Mouse (Mus musculus) c-Kit-negative CD71-positive TER-119-positive erythroid progenitor cells, embryonic 14.5 days (primary cell): ENCODE measurements around the gene Dtx4.
A peak's percentile ranks its signal among the peaks of the same experiment; 100 is the strongest.
"Not testable (repeated sequence)": the region's sequence is repeated elsewhere in the genome, so short reads cannot be mapped to it uniquely, and the experiment has no call there.

ENCODE experiments used
- DNase-seq: peaks from one replicate; pipeline ENCODE4 v3.0.0-alpha.2; 2013; ENCODE audit warnings: low read depth, low spot score

Dtx4 gene

DNA sequence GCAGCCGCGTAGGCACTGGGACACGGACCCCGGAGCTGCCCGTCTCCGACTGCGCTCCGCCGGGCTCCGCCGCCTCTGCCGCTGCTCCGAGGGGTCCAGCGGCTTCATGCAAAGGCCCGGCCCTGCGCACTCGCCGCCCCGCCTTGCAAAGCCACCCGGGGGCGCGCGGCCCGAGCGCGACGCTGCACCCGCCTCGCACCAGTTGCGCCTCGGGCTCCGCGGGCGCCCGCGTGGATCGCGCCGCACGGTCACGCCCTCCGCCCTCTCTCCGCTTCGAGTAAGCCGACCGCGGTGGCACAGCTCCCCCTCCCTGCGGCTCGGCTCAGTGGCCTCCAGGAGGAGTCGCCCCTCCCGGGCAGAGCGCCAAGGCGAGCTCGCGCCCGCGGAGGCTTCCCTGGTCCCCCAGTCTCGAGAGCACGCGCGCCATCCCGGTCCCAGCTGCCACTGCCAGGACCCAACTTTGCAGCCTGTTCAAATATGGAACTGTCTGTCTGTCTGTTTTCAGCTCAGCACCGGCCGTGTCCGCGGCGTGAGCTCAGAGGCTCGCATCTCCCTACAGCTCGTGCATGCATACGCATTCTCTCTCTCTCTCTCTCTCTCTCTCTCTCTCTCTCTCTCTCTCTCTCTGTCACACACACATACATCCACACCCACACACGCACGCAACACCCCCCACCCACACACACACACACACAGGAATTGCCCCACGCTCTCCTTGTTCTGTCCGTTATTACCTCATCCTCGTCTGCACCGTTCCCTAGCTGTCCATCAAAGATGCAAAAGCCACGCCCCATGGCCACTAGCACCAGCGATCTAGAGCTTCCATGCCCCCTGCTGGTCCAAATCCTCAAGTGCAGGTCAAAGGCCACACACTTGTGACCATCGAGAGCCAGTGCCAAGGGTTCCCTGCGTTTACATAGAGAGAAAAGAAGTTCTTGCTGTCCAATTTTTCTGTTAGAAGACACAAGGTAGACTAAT lies at the start of gene Dtx4:
TSS of gene Dtx4 (minus strand) at position 85 of the 978 bp plus-strand sequence.
- DNase-seq = peak; percentile 12

DNA sequence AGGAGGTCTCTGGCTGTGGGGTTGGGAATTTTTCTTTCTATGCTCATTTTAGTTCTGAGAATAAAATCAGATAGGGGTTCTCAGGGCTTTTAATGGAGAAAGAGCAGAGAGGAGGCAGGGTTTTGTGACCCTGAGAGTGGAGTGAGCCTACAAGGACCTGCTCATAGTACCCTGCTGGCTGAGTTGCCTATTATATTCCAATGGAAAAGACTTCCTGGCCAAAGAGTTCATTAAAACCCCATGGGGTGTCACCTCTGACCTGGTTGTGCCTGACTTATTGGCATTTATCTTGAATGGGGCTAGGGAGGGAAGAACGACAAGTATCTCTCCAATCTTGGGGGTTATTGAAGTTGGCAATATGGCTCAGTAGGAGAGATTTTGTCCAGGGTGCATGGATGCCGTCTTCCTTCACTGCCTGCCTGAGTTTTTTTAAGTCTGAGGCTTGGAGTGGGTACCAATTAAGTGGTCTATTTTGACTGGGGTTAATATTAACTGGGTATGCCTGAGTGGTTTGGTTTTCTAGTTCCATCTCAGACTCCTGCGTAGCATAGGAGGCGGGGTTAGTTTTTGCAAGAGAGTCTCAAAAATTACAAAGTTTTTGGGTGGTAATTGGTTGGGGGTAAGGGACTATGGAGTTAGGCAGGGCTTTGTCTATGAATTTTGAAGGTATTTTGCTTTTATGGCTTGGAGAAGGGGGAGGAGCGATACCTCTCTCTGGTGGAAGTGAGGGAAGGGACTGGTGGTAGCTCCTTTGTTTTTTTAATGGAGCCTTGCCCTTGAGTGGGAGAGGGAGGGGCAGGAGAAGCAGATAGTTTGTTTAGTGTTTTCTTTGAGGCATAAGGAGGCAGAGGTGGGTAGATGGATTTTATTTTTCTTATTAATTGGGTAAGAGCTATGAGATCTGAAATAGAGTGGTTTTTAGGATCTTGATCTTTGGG lies 49.0 kb upstream of the Dtx4 start:
- no peak for DNase-seq

DNA sequence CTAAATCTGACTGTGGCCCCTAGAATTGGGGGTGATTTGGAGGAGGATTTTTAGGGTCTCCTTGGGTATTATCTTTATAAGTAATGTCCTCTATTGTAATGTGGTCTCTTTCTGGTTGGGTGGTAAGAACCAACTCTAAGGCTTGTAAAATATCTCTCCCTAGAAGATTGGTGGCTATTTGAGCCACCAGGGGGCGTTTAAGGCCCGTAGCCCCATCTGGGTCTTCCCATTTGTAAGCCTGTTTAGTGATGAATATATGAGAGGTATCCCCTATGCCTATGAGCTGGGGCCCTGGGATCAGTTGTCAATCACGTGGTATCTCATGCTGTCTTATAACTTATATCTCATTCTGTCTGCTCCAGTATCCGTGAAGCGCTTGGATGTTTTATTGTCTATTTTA lies 47.9 kb upstream of the Dtx4 start:
- no peak for DNase-seq

DNA sequence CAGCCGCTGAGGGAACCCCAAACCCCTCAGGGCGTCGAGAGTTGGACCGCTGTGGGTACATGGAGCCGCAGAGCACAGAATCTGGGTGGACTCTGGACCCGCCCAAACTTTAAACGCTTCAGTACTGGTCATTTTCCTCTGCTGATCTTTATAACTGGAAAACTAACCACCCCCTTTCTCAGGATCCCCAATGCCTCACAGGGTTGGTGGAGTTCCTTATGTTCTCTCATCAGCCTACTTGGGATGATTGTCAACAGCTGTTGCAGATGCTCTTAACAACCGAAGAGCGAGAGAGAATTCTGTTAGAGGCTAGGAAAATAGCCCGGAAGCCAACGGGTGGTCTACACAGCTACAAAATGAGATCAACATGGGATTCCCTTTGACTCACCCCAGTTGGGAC lies 44.2 kb upstream of the Dtx4 start, which contains the start of gene Fam111a:
TSS of gene Fam111a (plus strand) at position 301 of the 400 bp plus-strand sequence.
- DNase-seq = not testable (repeated sequence)

DNA sequence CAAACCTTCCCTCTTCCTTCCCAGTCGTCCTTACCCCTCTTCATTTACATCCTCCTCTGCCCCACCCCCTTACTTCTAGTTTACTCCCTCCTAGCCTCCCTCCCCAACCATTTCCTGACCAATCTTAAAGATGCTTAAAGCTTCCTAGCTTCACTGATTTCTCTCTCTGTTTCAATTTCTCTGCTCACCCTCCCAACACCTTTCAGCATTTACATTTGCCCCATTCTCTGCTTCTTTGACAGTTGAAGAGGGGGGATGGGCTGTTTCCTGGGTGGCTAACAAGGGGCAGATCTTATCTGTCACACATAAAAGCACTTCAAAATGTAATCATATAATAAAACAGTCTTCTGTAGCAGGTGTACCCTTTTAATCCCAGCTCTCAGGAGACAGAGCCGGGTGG lies 40.4 kb upstream of the Dtx4 start:
- no peak for DNase-seq

DNA sequence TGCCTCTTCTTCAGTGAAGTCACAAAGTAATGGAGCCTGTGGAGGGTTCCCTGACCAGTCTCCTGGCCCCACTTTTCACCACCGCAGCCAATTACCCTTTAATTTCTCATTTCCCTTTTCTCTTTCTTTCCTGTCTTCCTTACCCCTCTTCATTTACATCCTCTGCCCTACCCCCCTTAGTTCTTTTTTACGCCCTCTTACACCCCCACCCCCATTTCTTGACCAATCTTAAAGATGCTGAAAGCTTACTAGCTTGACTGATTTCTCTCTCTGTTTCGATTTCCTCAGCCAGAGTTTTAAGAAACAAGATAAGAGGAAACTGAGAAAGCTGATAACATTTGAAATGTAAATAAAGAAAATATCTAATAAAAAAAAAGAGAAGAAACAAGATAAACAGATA lies 39.5 kb upstream of the Dtx4 start:
- no peak for DNase-seq

DNA sequence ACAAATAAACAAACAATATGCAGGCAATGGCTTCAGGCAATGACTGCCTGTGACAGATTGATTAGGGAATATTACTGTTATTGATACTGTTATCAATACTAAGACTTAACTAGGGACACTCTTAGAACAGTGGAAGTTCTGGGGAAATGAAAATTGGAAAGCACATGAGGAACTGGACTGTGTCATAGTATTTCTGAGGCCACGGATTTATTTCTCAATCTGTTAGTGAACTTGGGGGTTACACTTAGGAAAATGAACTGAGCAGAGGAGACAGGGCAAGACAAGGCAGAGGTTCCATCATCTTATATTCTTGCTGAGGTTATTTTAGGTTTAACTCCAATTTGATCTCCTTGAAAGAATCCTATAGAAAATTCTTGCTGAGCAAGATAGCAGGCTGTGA lies 38.7 kb upstream of the Dtx4 start:
- no peak for DNase-seq

DNA sequence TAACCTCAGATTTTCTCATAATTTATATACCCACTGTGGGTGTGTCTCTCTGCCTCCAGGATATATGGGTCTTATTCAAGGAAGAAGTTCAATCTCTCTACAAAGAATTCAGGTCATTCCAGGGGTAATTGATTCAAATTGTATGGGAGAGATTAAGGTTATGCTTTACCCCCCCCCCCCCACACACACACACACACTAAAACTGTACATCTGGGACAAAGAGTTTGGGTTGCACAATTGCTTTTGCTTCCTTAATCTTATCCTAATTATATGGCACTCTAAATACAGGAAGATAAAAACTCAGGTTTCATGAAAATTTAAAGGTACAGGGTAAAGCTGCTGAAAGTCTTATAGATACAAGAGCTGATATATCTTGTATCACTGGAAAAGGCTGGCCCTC lies 35.9 kb upstream of the Dtx4 start:
- no peak for DNase-seq

DNA sequence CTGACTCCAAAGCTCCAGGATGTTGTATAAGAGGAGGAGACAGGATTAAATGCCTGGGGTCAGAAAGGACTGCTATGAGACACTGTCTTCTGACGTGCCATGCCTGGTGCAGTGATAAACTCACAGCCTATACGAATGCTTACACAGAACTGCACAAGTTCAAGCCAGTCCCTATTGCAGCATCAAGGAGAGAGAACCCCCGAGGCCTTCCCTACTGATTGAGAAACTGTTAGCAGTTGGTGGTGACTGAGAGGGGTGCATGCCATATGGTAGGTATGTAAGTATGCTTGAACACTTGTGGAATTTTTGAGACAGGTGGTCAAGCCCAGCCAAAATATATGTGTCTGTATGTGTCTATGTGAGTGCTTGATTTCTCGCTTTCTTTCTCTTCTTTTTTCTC lies 22.1 kb upstream of the Dtx4 start:
- DNase-seq = no peak

DNA sequence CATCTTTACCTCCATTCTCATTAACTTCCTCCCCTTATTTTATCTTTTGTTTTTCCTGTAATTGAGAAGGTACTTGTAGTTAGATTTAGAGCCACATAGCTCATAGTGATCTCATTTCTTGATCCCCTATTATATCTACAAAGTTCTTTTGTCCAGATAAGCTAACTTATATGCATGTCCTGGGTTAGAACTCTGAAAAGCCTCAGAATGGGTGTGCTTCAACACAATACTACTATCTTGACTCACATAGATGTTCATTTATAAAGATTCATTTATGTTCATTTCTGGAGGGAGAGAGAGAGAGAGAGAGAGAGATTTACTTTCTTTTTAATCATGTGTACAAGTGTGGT lies 17.3 kb upstream of the Dtx4 start:
- no peak for DNase-seq

DNA sequence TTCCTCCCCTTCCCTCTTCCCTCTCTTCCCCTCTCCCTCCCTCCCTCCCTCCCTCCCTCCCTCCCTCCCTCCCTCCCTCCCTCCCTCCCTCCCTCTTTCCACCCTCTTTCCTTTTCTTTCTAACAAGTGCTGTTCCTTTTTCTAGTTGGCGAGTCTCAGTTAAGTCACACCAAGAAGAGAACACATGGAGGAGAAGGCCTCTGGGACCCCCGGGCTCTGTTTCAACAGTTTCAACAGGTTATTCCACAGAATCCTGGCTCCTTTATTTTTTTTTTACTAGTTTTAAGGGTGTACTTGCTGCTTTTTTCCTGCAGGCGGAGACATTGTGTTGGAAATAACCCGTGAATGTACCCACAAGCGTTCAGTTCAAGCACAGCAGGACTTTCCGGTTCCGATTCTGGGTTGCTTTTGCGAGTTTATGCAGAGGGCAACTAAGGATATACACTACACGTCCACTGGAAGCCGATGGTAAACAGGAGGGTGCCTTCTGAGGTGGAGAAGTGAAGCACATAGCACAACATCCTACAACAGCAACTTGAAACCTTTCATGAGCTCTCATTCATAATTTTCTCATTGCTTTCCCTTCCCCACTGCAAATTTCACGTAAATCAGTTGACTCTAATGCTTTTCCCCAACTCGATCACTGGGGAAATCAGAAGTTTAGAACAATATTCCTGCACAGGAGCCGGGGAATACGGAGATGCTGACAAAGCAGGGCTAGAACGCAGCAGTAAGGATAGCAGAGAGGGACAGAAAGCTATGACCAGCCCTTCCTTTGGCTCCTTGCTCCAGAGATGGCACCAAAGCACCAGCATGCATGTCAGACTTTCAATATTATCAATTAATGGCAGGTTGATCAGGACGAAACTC lies 16.7 kb upstream of the Dtx4 start:
- DNase-seq = no peak

DNA sequence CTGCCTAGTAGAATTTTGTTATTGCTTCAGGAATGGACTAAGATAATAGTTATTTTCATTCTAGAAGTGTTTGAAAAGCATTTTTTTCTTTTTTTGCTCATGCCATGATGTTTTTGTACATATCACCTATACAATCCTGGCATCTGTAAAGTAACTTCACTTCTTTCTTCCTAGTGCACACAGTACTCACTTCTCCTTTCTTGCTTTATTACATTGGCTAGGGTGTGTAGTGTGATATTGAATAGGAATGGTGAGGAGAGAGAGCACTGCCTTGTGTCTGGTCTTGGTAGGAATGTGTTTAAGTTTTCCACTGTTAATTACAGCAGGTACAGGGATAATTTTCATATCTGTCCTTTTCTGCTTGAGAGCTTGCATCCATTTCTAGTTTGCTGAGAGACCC lies 13.4 kb upstream of the Dtx4 start:
- DNase-seq = no peak

DNA sequence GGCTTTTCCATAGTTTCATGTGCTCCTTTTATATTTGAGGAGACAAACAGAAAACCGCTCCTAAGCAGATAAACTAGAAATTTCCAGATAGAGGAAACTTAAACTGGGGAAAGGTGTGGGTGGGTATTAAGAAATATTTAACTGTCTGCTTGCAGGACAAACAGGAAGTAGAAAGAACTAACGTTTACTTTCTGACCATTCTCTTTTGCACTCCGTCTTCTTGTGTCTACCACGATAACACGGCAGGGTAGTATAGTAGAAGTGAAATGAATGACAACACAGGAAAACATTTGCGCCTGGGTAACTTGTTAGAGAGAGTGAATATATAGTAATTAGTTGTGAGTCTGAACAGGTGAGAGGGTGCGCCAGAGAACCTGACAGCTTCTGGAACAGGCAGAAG lies 1.5 kb upstream of the Dtx4 start:
- DNase-seq = no peak

DNA sequence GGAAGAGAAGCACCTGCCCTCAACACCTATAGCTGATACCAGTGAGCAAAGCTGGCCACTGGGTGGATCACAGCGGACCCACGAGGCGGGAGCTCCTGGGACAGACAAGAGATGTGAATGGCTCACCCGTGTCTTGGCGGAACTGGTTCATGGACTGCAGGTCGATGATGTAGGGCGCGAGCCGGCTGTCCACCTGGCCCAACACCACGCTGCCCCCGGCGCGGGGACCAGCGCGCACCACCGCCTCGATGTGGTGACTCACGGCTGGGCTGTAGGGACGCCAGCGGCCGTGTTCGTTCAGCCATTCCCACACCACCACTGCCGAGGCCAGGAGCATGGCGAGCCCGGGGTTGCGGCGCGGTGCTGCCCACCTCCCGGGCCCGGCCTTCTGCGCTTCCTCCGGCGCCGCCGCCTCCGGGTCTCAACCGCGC lies 358 bp downstream of the Dtx4 start:
- DNase-seq = no peak

DNA sequence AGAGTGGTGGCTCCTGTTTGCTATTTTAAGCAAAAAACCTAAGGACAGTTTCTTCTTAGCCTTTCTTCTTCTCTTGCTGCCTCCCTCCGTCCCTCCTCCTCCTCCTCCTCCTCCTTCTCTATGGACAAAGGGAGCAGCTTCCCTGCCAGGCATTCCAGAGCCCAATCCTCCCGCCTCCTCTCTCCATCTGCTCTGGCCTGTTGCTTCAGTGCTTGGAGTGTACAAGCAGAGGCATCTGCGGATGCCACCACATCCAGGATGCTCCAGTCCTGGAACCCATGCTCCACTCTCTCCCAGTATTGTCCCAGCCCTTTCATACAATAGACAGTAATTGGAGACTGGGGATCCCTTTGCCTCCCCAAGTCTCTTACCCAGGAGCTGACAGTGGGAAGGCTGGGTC lies 1.1 kb downstream of the Dtx4 start:
- no peak for DNase-seq

DNA sequence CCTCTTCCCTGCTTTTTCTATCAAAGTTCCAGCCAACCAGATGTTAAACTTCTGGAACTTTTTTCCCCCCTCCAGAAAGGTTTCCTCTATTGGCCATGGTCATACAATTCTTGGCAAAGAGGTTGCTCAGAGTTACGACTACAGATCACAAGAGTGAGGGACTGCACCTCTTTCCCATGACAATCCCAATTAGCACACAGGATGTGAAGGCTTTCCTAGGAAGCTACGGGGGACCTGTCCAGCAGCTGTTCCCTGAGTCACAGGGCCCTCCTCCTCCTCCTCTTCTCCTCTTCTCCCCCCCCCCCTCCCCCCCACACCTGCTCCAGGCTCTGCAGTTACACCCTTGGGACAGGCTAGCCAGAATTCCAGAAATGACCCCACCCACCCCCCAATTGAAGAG lies 1.8 kb downstream of the Dtx4 start:
- no peak for DNase-seq

DNA sequence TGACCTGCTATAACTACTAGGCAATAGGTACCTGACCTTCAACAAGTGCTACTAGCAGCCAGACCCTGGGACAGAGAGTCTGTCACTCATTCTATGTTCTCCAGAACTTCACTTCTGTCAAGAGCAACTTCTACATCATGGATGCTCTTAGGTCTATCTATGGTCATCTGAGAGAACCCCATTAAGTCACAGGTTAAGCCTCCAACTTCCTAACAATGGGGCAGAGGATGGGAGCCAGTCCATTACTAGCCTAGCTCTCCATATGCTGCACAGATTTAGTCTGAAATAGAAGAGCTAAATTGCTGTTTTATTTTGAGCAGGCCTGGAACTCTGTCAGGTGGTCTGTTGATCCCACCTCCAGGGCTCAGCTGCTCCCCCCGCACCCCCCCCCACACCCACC lies 2.3 kb downstream of the Dtx4 start:
- no peak for DNase-seq

DNA sequence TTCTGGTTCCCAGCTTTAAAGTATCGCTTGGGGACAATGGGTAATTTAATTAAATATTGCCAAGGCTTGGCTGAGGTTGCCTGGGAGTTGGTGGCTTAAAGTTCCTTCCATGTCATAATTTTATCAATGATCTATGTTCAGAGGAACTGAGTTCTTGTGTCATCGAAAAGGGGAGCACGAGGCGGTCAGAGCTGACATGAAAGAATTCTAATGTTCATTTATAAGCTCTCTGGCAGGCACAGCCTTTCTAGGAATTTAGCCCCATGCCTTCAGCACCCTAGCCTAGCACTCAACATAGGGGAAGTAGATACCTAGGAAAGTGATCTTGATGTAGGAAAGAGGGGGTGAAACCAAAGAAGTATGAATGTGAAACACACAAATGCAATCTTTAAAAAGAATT lies 2.9 kb downstream of the Dtx4 start:
- no peak for DNase-seq

DNA sequence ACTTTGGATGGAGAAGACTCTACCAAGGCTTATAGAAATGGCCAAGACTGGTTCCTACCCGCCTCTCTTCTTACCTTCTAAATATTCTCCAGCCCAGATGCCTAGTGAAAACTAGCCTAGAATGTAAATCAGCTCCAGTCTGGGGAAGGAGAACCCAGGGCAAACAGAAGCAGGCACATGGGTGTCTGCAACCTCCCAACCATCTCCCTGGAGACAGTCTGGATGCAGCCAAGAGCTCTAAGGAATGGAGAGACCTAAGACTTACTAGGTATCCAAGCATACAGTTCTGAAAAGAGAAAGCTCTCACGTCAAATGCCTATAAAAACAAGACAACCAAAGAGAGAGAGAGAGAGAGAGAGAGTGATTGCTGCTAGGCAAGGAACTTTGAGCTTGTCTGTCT lies 3.3 kb downstream of the Dtx4 start:
- DNase-seq = no peak

DNA sequence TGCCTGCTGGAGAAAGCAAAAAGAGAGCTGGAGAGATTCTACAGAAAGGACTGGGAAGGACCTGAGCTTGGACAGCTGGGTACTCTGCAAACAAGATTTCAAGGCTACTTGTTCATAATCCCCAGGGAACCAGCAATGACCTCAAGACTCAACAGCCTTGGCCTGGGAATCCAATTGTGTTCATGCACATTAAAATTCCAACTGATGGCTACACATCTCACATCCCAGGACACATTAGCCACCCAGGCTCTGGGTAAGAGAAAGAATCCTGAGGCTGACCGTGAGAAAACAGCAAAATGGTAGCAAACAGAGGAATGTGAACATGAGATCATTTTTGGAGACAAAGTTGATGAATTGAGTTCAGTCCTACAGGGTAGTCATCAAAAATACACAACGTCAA lies 5.0 kb downstream of the Dtx4 start:
- no peak for DNase-seq

DNA sequence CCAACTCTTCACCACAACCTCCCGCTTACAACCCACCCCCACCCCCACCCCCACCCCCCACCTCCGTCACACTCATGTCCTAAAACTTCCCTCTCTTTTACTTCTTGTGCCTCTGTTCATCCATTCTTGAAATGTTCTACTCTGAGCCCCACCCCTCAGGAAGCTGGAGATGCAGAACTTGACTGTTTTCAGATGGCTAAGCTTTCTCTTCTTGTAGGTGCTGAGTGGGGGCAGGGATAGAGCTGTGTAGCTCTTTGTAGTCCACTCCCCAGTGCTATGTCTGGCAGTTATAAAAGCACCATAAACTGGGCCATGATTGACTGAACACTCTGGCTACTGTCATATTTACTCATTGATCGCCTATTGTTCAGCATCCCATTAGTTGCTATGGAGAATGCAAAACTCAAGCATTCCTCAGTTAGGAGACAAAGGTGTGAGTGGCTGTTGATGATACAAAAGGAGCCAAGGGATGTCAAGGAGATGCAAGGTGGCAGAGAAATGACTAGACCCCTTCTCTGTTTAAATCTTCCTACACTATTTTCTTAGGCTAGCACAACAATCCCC lies 6.2 kb downstream of the Dtx4 start:
- DNase-seq = no peak
